Mouse (Mus musculus) 416B (cell line): ENCODE data around the gene Tmem88.
A peak's percentile ranks its signal among the peaks of the same experiment; 100 is the strongest.

ENCODE experiments used
- DNase-seq: peaks from one replicate; pipeline ENCODE4 v3.0.0; 2011; ENCODE audit warnings: low read depth

Gene Tmem88

DNA sequence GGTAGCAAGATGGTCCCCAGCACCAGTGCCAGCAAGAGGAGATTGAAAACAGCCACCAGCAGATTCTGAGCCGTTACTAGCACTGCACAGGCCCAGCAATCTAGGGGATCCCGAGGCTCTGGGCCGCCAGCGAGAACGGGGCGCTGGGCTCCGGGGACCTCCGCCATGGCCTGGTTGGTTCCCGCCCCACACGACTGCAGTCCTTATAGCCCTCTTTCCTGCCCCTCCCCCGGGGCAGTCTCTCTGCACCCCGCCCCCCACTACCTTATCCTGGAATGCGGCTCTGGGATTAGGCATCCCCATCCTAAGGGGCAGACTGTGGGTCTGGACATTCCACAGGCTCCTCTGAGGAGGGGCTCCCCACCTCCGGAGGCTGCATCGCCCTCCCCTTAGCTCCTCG is at the start of gene Tmem88:
Tmem88 (minus strand) TSS at position 176 of the 400 bp plus-strand sequence.
- no peak for DNase-seq

- DNase-seq = no peak
Observed at GRCm38 (mm10) chr11:69447299-69447698, 49.3 kb upstream of the Tmem88 start.

DNA sequence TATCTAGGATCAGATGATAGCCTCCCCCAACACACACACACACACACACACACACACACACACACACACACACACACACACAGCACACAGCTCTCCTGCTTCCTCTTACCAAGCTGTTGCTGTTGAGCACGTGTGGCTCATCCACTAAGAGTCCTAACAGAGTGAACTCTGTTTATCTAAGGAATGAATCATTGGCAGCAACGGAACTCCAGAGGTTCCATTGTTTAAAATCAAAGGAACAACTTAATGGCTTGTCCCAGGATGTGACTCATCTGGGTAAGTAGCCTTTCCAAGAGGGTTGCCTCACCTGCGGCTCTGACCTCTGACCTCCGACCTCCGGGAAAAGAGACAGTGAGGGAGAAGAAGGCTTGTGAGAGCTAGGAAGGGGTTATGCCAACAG is 45.3 kb upstream of the Tmem88 start:
- DNase-seq = peak; percentile 54

- DNase-seq = no peak
Observed at GRCm38 (mm10) chr11:69437291-69437690, 39.3 kb upstream of the Tmem88 start.

DNA sequence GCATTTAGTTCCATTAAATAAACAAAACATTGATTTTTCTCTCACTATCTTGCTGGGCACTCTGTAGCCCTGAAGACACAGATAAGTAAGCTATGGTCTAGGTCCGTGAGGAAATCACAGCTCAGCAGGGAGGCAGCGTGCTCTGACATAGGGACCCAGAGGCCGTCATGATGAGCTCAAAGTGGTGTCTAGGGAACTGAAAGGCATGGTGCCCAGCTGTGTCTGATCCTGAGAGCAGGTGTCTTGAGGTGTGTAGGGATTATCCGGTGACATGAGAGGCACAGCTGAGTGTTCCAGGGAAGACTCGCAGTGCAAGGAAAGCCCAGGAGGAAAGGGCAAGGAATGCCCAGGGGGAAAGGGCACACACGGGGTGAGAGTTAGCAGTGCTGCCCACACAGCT is 35.2 kb upstream of the Tmem88 start:
- no peak for DNase-seq

- no peak for DNase-seq
Observed at GRCm38 (mm10) chr11:69432640-69432982, 34.6 kb upstream of the Tmem88 start.

DNA sequence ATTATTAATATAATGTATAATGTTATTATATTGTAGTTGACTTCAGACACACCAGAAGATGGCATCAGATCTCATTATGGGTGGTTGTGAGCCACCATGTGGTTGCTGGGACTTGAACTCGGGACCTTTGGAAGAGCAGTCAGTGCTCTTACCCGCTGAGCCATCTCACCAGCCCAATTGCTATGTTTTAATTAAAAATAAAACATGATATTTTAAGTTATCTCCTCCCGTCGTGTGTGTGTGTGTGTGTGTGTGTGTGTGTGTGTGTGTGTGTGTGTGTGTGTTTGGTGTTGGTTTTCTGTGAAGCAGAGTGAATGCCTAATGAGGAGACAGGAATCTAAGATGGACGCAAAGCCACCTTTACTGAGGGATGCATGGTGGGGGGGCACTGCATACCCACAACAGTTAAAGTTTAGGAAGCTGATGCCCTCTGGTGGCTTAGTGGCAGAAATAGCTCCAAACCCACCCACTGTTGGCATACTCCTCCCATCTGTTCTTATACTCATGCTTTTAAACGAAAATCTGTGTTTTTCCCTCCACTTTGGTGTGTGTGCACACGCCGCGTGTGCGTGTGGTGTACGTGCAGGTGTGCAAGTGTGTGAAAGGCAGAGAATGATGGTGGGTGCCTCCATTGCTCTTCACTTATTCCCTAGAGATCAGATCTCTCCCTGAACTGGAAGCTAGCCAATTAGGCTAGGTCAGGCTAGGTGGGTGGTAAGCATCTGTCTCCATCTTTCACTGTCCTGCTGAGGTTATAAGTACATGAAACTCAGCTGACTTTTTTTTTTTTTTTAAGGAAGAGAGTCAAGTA is 34.0 kb upstream of the Tmem88 start:
- DNase-seq = peak; percentile 89

DNA sequence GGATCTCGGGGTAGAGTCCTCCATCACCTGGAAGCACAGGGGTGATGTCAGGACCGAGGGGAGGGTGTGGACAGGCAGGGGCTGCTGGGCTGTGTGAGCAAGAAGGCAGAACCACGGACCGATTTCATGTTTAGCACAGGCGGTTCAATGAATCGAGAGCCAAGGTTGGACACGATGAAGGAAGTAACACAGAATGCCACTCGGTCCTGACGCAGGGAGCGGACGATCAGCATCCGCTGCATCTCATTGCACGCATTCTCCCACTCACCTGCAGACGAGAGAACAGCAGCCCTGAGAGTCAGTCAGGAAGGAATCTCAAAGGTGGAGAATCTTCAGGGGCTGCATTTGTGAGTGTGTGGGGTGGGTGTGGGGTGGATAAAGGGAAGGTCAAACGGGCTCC is 32.6 kb upstream of the Tmem88 start:
- no peak for DNase-seq

GRCm38 (mm10) chr11:69429313-69429712 is 31.3 kb upstream of the Tmem88 start:
- peak; percentile 14 for DNase-seq

- peak; percentile 73 for DNase-seq
Observed at GRCm38 (mm10) chr11:69428751-69429150, 30.7 kb upstream of the Tmem88 start.

DNA sequence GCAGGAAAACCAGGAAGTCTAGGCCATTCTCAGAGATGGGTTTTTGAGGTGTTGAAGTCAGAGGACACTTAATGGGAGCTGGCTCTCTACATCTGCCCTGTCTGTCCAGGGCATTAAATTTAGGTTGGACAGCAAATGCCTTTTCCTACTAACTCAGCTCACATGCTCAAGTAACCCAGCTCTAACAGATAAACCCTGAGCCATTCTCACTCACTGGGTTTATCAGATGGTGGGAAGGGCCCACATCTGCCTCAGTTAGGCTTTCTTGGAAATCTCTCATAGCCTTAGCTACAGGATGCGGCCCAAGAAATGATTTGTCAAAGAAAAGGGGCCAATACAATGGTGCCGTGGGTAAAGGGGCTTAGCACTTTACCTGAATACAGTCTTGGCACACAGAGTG is 28.2 kb upstream of the Tmem88 start:
- no peak for DNase-seq

DNA sequence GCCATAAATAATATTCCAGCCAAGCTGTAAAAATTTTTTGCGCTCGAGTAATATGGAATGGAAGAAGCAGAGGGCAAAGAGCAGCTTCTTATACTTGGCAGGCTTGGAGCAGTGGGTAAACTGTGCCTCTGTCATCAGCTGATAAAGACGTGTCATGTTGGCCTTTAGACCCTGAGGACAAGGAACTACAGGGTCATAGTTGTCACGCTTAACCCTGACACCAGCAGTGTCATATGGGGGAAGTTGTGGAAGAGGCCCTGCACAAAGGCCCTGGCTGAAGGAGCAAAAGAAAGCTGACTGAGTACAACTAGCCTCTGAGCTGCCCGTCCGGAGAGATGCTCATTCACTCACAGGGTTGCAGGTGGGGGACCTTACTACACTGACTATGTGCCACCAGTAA is 25.9 kb upstream of the Tmem88 start:
- DNase-seq = no peak

GRCm38 (mm10) chr11:69422842-69423241 is 24.8 kb upstream of the Tmem88 start:
- no peak for DNase-seq

GRCm38 (mm10) chr11:69421131-69421977 is 23.3 kb upstream of the Tmem88 start:
- no peak for DNase-seq

DNA sequence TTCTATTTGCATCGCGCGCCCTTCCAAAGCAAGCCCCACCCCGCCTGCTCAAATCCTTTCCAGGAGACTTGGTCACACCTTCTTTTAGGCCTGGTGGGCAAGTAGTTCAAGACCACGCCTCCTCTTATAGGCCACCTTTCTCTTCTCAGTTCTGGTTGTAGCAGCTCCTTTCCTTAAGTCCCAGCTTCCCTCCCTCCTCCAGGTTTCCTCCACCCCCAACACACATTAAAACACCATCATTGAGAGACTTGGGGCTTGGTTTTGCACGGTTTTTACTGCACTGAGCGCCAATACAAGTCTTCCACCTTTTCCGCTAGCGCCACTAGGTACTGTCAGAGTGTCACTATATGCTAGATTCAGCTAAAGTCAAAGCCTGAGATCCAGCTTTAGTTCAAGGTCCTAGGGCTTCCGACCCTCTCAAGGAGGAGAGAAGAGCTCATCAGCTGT is 22.5 kb upstream of the Tmem88 start:
- no peak for DNase-seq

DNA sequence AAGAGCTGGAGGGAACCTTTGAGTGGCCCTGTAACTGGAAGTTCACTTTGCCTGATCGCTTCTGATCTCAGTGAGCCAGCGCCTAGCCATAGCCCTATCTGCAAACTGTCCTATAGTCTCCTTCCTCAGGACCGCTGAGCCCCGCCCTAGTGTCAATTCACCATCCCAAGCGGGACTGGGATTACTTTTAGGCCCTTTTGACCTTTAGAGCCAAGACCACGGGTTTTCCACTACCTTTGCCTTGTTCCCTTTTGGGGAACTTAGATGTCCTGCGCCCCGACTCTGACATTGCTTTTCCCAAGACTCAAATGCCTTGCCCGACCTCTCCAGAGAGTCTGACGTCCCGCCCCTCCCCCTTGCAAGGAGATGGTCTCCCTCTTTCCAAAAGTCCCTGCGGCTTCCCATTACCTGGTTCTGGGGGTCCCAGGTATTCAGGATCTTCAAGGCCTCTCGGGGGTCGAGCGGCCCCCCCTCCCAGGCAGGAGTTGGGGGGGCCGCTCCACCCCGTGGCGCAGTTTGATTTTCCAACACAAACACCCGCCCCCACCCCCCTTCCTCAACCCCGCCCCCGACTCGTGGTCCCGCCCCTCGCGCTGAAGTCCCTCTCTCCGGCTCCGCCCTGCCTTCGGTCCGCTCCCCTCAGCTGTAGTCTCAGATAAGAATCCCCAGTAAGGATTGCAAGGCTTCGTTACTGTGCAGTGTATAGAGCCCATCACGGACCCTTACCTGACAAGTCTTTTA is 21.9 kb upstream of the Tmem88 start:
- peak; percentile 76 for DNase-seq

- peak; percentile 62 for DNase-seq
Observed at GRCm38 (mm10) chr11:69419443-69419812, 21.4 kb upstream of the Tmem88 start.

DNA sequence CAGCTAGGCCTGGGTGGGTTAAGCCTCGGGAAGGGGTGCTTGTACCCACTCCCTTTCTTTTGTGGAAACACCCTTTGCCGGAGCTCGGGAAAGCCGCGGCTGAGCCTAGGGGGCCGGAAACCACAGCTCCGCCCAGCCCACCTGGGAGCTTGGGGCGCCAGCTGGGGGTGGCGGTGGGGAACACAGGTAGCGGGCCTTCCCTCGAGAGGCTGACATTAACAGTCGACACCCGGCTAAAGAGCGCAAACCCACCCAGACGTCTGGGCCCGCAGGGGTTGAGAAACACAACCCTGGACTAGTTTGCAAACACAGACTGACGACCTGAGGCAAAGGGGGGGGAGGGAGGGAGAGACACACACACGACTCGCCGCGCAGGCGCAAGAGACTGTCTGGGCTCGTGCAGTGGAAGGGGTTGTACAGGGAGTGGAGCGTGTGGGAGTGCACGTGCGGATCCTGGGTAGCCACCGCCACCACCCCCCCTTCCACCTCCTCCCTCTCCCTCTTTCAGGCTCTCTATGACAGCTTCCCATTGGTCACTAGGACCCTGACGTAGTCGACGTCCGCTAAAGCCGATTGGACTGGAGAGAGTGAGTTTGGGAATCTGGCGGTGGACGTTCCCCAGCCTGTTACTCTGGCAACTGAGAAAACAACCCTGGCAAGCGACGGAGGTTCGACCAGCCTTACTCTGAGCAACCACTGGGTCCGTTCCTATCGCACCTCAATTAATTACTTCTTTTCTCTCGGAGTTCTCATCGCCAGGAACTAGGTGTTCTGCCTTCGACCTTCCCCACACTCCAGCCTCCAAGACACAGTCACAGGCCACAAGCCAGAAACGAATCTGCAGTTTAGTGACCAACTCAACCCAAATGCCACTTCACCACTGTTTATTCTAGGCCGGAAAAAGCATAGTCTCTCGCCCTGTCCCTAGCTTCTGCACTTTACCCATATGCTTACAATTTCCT is 20.7 kb upstream of the Tmem88 start:
- DNase-seq = peak; percentile 99

GRCm38 (mm10) chr11:69417449-69418384 is 19.7 kb upstream of the Tmem88 start:
- DNase-seq = peak; percentile 96

DNA sequence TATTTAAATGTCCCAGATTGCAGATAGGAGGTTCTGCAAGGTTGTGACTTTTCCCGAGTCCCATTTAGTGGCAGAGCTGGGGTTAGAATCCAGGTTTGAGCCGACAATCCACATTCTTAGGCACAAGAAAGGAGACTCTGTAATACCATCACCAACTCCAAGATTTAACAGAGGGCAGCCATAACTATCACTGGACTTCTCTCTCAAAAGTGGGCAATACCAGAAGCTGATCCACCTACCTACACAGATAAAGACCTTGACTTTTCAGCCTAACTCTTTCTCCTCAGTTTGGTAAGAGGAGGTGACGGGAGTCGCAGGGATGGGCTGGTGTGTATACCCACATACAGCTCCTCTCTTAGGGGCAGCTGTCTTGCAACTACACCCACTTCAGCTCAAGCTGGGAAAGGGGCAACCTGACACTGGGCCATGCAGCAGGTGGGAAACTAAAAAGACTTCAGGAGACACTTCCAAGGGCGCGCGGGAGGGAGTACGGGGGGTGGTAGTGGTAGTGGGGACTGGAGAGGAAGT is 19.0 kb upstream of the Tmem88 start:
- DNase-seq = no peak
